Mouse (Mus musculus) embryo, embryonic 10.5 days (tissue): Measurements from ENCODE around the gene Pon1.

Experiments
- DNase-seq: peaks from one replicate; pipeline ENCODE4 v3.0.0-alpha.2; 2015; ENCODE audit warnings: low spot score

The Pon1 gene

GRCm38 (mm10) chr6:5177967-5178891, 15.5 kb downstream of the Pon1 start:
- DNase-seq: peak; percentile 44

- no peak for DNase-seq
Observed at GRCm38 (mm10) chr6:5174179-5174812, 19.4 kb downstream of the Pon1 start.

GRCm38 (mm10) chr6:5172571-5172970, 21.2 kb downstream of the Pon1 start:
- no peak for DNase-seq

- DNase-seq: no peak
Observed at GRCm38 (mm10) chr6:5171418-5171817, 22.3 kb downstream of the Pon1 start.

- no peak for DNase-seq
Observed at GRCm38 (mm10) chr6:5168158-5168557, 25.6 kb downstream of the Pon1 start.

GRCm38 (mm10) chr6:5167051-5167677, 26.6 kb downstream of the Pon1 start:
- peak; percentile 35 for DNase-seq

- no peak for DNase-seq
Observed at GRCm38 (mm10) chr6:5164855-5165254, 28.9 kb downstream of the Pon1 start.

- DNase-seq: no peak
Observed at GRCm38 (mm10) chr6:5163507-5164144, 30.1 kb downstream of the Pon1 start.

- DNase-seq: no peak
Observed at GRCm38 (mm10) chr6:5162052-5162451, 31.7 kb downstream of the Pon1 start.

GRCm38 (mm10) chr6:5159385-5159791, 34.4 kb downstream of the Pon1 start:
- no peak for DNase-seq

- no peak for DNase-seq
Observed at GRCm38 (mm10) chr6:5156541-5157425, 37.0 kb downstream of the Pon1 start.

GRCm38 (mm10) chr6:5155313-5155927, 38.3 kb downstream of the Pon1 start:
- DNase-seq: no peak

GRCm38 (mm10) chr6:5154786-5155185, 39.0 kb downstream of the Pon1 start:
- no peak for DNase-seq

- no peak for DNase-seq
Observed at GRCm38 (mm10) chr6:5152185-5152584, 41.6 kb downstream of the Pon1 start.

GRCm38 (mm10) chr6:5151171-5151570, 42.6 kb downstream of the Pon1 start:
- DNase-seq: no peak

- no peak for DNase-seq
Observed at GRCm38 (mm10) chr6:5149941-5150340, 43.8 kb downstream of the Pon1 start.

GRCm38 (mm10) chr6:5147488-5148142, 46.1 kb downstream of the Pon1 start:
- no peak for DNase-seq

- DNase-seq: no peak
Observed at GRCm38 (mm10) chr6:5139666-5140065, 54.1 kb downstream of the Pon1 start.

- DNase-seq: no peak
Observed at GRCm38 (mm10) chr6:5138875-5139631, 54.7 kb downstream of the Pon1 start.

- DNase-seq: no peak
Observed at GRCm38 (mm10) chr6:5136046-5136445, 57.7 kb downstream of the Pon1 start.
